Mouse (Mus musculus): ENCODE results near the gene Tut4. TPM values are rescaled to one million over a fixed set of nuclear protein-coding genes. Genes with fewer than 3 reads are reported as not detected.

The Tut4 gene
- total and polyA plus RNA-seq, 3 experiments = 23.5 to 67.4 (median 26.3) TPM

DNA sequence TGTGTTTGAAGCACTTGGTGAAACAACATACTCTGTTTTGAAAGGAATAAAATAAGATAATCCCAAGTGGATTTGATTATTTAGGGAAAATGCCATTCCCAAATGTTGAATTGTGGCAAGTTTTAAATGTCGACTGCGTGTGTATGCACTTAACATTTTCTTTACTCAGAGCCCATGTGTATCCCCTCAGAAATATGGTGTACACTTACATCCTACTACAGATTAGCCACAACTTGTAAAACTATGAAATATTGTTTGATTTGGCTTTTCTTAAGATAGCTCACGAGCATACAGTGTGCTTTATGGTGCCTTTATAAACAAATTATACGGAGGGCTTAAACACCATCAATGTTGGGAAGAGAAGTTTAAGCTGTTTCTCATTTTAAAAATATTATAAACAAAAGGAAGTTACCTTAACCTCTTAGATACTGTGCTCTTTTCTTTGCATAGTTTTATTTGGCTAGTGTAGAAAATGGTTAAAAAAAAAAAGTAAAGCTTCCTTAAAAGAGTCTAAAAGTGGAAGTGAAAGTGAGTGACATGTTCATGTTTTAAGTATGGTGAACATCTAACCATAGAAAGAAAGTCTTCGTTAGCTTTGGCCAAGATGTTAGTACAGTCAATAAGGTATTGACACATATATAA lies 2.2 kb downstream of the Tut4 start:
- peaks cover 38% of the 10 kb centered on the region for H3K79me2 ChIP-seq (replicated peaks; ENCODE audit: control insufficient read depth, extremely low read depth, insufficient read depth, poor library complexity, severe bottlenecking)
- peak overlapping the region; percentile 85 for H3K9ac ChIP-seq (ENCODE audit: insufficient read depth, low read depth)
- dilution Hi-C loops (cut with MboI; ENCODE audit: extremely low pct_ligation_motif_present, extremely low pct_unique_long_range_greater_than_20kb, low sequenced_read_pairs) (no loop called here), in situ Hi-C loops (cut with MboI; ENCODE audit: low pct_ligation_motif_present, low pct_unique_long_range_greater_than_20kb, low sequenced_read_pairs) (no loop called here)
- no peaks in the 10 kb centered on the region for H3K27me3 ChIP-seq (replicated peaks)
- H3K27ac ChIP-seq (ENCODE audit: insufficient read depth, low read depth) = peak overlapping the region; percentile 52
- TF ChIP-seq BHLHE40 (IDR thresholded peaks at IDR 0.05; ENCODE audit: low read depth, low read length) = 0 out of 2 replicates have a peak, but pooled peaks have one; percentile 52
- TF ChIP-seq TCF12 (IDR thresholded peaks at IDR 0.05; ENCODE audit: low read depth, low read length) = no peak
- no peak for TF ChIP-seq CTCF (conservative IDR thresholded peaks at IDR 0.05 in 1 of 2, IDR thresholded peaks at IDR 0.05 in 1 of 2; ENCODE audit: low read depth in 2 of 2, low read length in 2 of 2)
- TF ChIP-seq SIN3A (IDR thresholded peaks at IDR 0.05; ENCODE audit: low read length) = no peak
- TF ChIP-seq EP300 (IDR thresholded peaks at IDR 0.05; ENCODE audit: low read length) = peak; percentile 90
- no peak for TF ChIP-seq MEF2A (IDR thresholded peaks at IDR 0.05; ENCODE audit: borderline replicate concordance, low read depth, low read length)
- TF ChIP-seq RCOR1 (conservative IDR thresholded peaks at IDR 0.05; ENCODE audit: low read depth, low read length) = no peak
- TF ChIP-seq TBP (conservative IDR thresholded peaks at IDR 0.05; ENCODE audit: low read depth, low read length) = peak; percentile 72; the same call in 1 of the 2 replicates
- no peak for TF ChIP-seq PAX5 (IDR thresholded peaks at IDR 0.05; ENCODE audit: low read length)
- peak; percentile 97 for TF ChIP-seq ZNF384 (IDR thresholded peaks at IDR 0.05; ENCODE audit: low read depth, low read length)
- no peak for TF ChIP-seq ZKSCAN1 (IDR thresholded peaks at IDR 0.05; ENCODE audit: borderline replicate concordance, low read depth, low read length)
- TF ChIP-seq IRF4 (IDR thresholded peaks at IDR 0.05; ENCODE audit: low read depth, low read length) = peak; percentile 94
- no peak for TF ChIP-seq E2F4 (IDR thresholded peaks at IDR 0.05; ENCODE audit: insufficient replicate concordance, low read depth, low read length)
- TF ChIP-seq KAT2A (IDR thresholded peaks at IDR 0.05; ENCODE audit: insufficient replicate concordance, low read length) = no peak
- peak; percentile 27; the same call in 1 of the 2 replicates for TF ChIP-seq MYC (IDR thresholded peaks at IDR 0.05; ENCODE audit: low read depth, low read length)
- TF ChIP-seq CHD1 (IDR thresholded peaks at IDR 0.05; ENCODE audit: low read depth, low read length) = peak; percentile 94; the same call in 1 of the 2 replicates
- H3K4me2 ChIP-seq (ENCODE audit: insufficient read depth, low read depth, poor library complexity, severe bottlenecking) = peak overlapping the region; percentile 75
- H3K4me1 ChIP-seq (ENCODE audit: control insufficient read depth in 1 of 2, insufficient read depth in 2 of 2) = peaks cover 0 to 12% of the 10 kb centered on the region in 2 experiments; a peak in 2 of 4 replicates
- peak; percentile 46 for DNase-seq (ENCODE audit: extremely low read depth)
- H3K9me3 ChIP-seq (replicated peaks; ENCODE audit: low read length) = no peaks in the 10 kb centered on the region
- peaks cover 0 to 14% of the 10 kb centered on the region in 2 experiments for H3K36me3 ChIP-seq (replicated peaks in 1 of 2; ENCODE audit: control insufficient read depth in 1 of 2, insufficient read depth in 1 of 2, low read length in 1 of 2)
- peak overlapping the region; percentile 59 to 80 (median 61) for H3K4me3 ChIP-seq (replicated peaks in 1 of 3; ENCODE audit: low read depth in 2 of 3, low read length in 2 of 3, poor library complexity in 1 of 3)

DNA sequence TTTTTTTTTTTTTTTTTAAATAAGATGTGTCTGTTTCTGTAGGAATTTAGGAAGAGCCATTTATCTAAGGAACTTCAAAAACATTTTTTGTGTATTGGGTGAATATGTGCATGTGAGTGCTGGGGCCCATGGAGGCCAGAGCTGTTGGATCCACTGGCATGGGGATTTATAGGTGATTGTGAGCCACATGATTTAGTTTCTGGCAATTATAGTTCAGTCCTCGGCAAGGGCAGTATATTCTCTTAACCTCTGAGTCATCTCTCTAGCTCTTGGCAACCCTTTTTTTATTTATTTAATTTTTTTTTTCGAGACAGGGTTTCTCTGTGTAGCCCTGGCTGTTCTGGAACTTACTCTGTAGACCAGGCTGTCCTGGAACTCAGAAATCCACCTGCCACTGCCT lies 14.4 kb downstream of the Tut4 start:
- Histone ChIP-seq H3K4me1 (ENCODE audit: control insufficient read depth in 1 of 2, insufficient read depth in 2 of 2) (no peaks in the 10 kb centered on the region), H3K4me2 (ENCODE audit: insufficient read depth, low read depth, poor library complexity, severe bottlenecking) (no peak overlapping the region), H3K27ac (ENCODE audit: insufficient read depth, low read depth) (no peak overlapping the region), H3K9me3 (replicated peaks; ENCODE audit: low read length) (peaks cover 2% of the 10 kb centered on the region), H3K4me3 (replicated peaks in 1 of 3; ENCODE audit: low read depth in 2 of 3, low read length in 2 of 3, poor library complexity in 1 of 3) (no peak overlapping the region), H3K79me2 (replicated peaks; ENCODE audit: control insufficient read depth, extremely low read depth, insufficient read depth, poor library complexity, severe bottlenecking) (peaks cover 60% of the 10 kb centered on the region), H3K9ac (ENCODE audit: insufficient read depth, low read depth) (no peak overlapping the region), H3K36me3 (replicated peaks in 1 of 2; ENCODE audit: control insufficient read depth in 1 of 2, insufficient read depth in 1 of 2, low read length in 1 of 2) (peaks cover 0 to 10% of the 10 kb centered on the region in 2 experiments), H3K27me3 (replicated peaks) (no peaks in the 10 kb centered on the region)
- DNase-seq (ENCODE audit: extremely low read depth) = no peak
- TF ChIP-seq CHD1 (IDR thresholded peaks at IDR 0.05; ENCODE audit: low read depth, low read length) = no peak
- TF ChIP-seq RCOR1 (conservative IDR thresholded peaks at IDR 0.05; ENCODE audit: low read depth, low read length) = no peak
- no peak for TF ChIP-seq RAD21 (IDR thresholded peaks at IDR 0.05; ENCODE audit: low read depth, low read length)
- TF ChIP-seq ETS1 (conservative IDR thresholded peaks at IDR 0.05; ENCODE audit: low read depth, low read length) = no peak
- no peak for TF ChIP-seq MEF2A (IDR thresholded peaks at IDR 0.05; ENCODE audit: borderline replicate concordance, low read depth, low read length)
- no peak for TF ChIP-seq JUN (IDR thresholded peaks at IDR 0.05; ENCODE audit: insufficient read depth, low read depth, low read length)
- TF ChIP-seq CHD2 (IDR thresholded peaks at IDR 0.05; ENCODE audit: low read length) = no peak
- no peak for TF ChIP-seq ZKSCAN1 (IDR thresholded peaks at IDR 0.05; ENCODE audit: borderline replicate concordance, low read depth, low read length)
- TF ChIP-seq TBP (conservative IDR thresholded peaks at IDR 0.05; ENCODE audit: low read depth, low read length) = no peak
- no peak for TF ChIP-seq ELF1 (IDR thresholded peaks at IDR 0.05; ENCODE audit: low read depth, low read length)
- dilution Hi-C loops (cut with MboI; ENCODE audit: extremely low pct_ligation_motif_present, extremely low pct_unique_long_range_greater_than_20kb, low sequenced_read_pairs) = no loop called here
- in situ Hi-C loops (cut with MboI; ENCODE audit: low pct_ligation_motif_present, low pct_unique_long_range_greater_than_20kb, low sequenced_read_pairs) = no loop called here
